Mouse (Mus musculus): ENCODE measurements around the gene Psmg3.
A peak's percentile ranks its signal among the peaks of the same experiment; 100 is the strongest.

Gene Psmg3

DNA sequence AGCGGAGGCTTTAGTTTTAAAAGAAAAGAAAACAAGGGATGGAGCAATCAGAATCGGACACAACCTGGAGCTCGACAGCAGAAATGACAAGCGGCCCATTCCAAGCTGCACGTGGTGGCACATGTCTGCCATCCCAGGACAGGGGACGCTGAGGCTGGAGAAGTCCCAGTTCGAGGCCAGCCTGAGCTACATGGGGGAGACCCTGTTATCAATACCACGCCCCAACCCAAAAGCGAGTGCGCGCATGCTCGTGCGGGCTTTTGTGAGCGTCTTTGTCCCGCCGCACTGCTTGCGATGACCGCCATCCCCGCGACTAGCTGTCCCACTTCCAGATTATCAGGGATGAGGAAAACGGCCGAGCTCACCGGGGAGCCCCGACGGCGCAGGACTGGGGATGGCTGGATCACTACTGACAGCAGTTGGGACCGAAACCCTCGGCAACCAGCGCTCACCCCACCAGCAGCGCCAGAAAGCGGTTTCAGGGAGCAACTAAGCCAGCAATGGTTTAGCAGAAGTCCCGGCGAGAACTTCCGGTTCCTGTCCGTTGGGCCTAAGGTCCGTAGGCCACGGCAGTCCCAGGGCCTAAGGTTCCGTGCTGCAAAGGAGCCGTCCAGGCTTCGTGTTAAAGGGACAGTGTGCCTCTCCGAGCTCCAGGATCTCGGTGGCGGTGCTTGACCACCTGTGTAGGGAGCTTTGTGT lies at the start of gene Psmg3, which contains the start of gene Gm26938:
Gene Psmg3, minus strand, starts transcription at position 529 of the 699 bp plus-strand sequence.
Gene Gm26938, minus strand, starts transcription at position 51 of the 699 bp plus-strand sequence.
- peak; percentile 93 for DNase-seq (ENCODE audit: low read depth, low spot score)

DNA sequence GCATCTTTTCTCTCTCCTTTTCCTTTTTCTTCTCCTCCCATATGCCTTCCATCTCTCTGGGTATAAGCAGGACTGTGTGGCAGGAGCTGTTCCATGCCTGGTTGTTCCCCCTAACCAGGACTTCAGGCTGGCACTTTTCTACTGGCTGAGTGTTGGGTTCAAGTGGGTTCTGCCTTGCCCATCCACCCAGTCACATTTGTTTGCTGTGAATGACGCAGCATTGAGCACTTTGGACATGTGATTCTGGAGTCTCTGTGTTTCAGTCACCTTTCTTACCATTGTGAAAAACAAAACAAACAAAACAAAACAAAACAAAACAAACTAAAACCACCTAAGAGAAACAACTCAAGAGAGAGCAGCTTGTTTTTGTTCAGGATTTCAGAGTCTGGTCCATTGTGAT lies 44.8 kb upstream of the Psmg3 start:
- no peak for DNase-seq (ENCODE audit: low read depth, low spot score)

DNA sequence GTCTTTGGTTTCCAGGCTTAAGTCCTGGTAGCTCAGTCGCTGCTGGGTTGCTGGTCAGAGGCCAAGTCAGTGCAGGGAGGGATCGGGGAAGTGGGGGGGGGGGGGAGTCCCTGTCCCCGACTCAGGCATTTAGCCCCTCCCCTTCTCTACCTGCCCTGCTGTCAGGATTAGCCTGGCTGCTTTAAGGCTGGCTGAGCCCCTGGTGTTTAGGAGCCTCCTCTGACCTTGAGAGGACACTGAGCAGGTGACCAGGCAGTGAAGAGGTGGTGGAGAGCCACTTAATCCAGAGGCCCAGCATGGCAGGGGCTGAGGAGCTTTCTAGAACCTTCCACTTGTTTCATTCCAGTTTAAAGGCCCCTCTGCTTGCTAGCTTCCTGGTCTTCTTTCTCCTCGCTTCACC lies 44.2 kb upstream of the Psmg3 start:
- no peak for DNase-seq (ENCODE audit: low read depth, low spot score)

DNA sequence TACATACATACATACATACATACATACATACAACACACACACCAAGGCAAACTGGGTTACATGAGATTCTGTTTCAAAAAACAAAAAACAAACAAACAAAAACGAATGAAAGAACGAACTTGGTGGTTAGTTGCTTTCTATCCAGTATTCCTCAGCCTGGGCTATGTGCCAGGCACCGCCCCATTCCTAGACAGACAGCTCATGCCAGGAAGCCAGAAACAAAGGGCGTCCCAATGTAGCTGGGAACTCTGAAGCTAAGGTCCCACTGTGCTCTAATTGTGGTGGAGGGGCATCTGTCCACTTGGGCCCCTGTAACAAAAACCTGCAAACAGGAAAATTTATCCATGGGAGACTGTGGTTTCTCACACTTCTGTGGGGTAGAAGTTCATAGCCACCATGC lies 36.1 kb upstream of the Psmg3 start:
- DNase-seq (ENCODE audit: low read depth, low spot score), result no peak

DNA sequence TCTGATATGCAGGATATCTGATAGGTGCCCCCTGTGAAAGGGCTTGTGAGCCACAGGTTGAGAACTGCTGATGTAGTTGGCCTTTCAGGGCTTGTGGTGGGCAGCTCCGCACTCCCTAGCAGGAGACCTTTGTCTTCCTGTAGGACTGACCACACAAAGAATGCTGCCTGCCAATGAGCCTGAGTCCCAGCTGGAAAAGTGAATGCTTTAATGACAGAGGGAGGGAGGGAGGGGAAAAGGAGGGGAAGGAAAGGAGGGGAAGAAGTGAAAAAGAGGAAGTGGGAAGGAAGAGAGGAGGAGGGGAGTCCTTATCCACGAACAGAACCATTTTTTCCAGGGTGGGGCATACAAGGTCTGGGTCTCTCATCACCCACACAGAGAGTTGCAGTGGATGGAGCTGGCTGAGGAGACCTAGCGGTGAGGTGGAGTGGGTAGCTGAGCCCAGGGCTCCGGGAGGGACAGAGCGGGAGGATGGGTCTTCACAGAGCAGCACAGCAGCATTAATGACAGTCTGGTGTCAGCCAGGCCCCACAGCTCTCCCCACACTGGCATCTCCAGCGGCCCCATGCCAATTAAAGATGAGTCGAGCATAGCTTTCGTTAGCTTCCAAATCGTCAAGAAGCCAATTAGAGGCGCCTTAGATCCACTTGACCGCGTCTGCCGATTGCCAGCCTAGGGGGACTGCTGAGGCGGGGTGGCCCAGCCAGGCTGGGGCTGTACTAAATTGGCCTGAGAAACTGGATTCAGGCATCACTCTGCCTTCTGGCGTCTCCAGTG lies 33.8 kb upstream of the Psmg3 start:
- no peak for DNase-seq (ENCODE audit: low read depth, low spot score)

DNA sequence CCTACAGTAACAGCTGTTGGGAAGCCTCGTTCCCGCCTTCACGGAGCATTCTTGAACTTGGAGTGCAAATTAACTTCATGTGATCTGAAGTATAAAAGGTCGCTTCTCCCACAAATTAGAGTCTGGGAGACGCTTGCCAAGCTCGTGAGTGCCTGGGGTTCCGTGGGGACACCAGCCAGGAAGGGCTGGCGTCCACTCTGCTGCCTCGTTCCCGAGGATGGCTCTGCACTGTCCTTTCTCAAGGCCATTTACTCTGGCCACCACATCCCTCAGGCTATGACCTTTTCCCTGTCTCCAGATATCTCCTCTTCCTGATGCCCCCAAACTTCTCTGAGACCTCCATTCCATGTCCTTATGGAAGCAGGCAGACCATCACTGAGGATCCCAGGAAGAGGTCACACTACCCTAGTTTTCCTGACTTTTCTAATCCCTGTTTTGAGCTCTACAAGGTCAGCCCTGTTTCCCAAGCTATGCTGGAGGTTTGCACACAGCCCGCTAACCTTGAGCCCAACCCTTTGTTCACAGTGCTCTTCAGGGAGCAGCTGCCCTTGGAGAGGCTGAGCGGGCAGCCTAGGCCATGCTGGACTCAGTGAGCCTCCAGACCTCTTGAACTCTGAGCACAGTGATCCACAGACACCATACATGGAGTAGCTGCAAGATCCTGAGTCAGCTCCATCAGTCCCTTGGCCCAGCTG lies 23.1 kb upstream of the Psmg3 start:
- DNase-seq (ENCODE audit: low read depth, low spot score), result no peak

DNA sequence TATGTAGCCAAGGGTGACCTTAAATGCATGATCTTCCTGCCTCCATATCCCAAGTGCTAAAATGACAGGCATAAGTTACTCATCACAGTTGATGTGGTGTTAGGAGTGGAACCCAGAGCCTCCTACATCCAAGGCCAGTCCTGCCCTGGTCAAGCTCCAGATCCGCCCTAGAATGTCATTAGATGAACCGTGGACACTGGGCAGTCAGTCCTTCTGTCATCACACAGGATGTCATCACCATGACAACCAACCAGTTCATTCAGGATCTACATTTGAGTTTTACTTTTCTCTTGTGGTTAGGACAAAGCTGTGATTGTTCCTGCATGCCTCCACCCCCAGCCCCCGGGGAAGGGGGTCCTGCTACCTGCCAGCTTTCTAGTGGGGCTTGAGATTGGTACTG lies 12.5 kb upstream of the Psmg3 start:
- no peak for DNase-seq (ENCODE audit: low read depth, low spot score)

DNA sequence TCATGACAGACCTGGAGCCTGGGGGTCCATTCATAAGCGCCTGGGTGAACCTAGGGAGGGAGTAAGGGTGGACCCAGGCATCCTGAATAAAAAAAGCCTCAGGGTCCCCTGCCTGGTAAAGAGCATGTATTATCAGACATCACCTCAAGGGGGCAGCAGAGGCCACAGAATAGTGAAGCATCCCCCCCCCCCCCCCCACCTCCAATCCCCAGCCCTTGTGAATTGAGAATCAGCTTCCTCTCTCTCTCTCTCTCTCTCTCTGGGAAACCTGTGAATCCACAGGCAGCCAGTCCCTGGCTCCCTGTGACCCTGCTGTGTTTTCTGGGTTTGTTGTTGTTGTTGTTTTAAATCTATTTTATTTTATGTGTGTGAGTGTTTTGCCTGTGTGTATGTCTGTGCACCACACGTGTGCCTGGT lies 11.8 kb upstream of the Psmg3 start:
- peak; percentile 54 for DNase-seq (ENCODE audit: low read depth, low spot score)

DNA sequence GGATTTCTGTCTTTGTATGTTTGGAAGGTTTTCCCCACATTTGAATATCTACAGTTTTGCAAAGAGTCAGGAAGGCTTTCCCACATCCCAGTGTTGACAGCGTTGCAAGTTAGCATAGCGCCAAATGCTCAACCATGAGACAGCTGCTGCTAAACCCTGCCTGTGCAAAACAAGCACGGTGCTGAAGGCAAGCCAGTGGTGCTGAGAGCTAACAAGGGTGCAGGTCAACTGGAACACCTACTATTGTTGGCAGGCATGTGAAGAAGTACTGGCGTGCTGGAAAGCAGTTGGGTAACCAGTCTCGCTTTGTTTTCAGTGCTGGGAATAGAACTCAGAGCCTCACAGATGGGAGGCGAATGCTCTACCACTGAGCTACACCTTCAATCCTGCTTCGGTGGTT lies 9.0 kb upstream of the Psmg3 start:
- DNase-seq (ENCODE audit: low read depth, low spot score), result no peak

DNA sequence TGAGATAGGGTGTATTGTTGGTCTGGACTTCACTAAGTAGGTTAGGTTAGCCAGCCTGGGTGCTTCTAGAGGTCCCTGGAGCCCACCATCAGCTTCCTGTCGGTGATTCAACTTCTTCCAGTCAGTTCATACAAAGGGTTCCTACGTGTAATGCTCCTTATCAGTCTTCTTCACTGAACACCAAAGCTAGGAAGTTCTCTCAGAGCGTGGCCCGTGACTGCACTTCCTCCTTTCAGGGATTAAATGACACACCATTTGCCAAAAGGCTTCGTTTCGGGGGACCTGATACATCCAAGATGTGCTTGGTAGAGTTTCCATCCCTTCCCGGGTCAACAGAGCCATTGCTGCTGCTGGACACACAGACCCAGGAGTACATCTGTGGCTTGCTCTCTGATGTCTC lies 5.4 kb upstream of the Psmg3 start:
- DNase-seq (ENCODE audit: low read depth, low spot score), result peak; percentile 35

DNA sequence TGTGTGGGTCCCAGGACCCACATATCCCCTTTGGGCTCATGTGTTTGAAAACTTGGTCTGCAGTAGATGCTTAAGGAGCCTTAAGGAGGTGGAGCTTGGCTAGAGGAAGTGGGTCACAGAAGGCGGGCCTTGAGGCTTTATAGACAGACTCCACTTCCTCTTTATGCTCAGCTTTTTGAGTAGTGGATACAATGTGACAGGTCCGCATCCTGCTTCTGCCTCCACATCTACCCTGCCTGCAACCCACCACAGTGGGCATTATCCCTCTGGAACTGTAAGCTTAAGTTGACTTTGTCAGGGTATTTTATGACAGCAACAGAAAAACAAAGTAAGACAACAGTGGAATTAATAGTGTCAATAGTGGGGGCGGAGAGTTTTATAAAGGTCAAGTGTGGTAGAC lies 4.0 kb upstream of the Psmg3 start:
- DNase-seq (ENCODE audit: low read depth, low spot score), result peak; percentile 88

DNA sequence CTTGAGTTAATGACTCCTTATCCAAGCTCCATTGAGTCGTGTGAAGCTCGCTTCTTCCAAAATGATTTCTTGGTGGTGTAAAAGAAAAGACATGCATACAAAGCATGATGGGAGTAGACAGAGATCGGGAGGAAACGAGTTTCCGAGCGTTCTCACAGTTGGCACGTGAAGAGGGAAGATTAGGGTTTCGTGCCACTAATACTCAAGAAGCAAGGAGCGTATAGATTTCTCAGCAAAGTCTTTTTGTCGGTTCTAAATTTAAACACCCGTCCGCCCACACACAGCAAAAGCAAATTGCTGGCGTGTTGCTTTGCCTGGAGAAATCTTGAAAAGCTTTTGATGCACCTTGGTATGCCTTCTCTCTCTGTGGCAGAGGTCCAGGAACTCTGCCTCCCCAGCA lies 2.7 kb upstream of the Psmg3 start:
- no peak for DNase-seq (ENCODE audit: low read depth, low spot score)

DNA sequence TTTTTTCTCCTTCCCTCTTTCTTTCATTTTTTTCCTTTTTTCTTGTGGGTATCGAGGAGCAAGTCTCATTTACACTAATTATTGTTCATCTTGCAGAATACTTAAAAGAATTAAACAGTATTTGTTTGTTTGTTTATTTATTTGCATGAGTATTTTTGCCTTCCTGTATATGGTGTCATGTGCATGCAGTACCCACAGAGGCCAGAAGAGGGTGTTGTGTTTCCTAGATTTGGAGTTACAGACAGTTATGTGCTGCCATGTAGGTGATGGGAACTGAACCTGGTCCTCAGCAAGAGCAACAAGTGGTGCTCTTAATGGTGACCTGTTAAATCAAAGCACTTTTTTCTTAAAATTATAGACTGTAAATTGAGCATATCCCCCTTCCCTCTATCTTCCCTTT lies 908 bp upstream of the Psmg3 start:
- peak; percentile 57 for DNase-seq (ENCODE audit: low read depth, low spot score)

DNA sequence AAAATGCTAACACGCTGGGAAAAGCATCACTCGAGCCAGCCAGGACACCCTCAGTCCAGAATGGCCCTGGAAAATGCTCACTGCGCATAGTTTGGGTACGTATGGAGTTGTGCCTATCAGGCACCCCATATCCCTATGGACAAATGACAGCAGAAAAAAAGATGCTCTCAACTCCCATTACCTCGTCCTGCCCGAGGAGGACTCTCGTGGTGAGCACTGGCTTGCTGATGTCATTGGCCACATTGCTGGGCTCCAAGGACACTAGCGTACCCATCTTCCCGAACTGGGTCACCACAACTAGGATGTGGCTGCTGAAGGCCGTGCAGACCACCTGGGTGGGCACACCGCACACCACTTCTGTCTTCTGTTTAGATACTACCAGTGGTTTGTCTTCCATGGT lies 738 bp downstream of the Psmg3 start:
- DNase-seq (ENCODE audit: low read depth, low spot score), result no peak

DNA sequence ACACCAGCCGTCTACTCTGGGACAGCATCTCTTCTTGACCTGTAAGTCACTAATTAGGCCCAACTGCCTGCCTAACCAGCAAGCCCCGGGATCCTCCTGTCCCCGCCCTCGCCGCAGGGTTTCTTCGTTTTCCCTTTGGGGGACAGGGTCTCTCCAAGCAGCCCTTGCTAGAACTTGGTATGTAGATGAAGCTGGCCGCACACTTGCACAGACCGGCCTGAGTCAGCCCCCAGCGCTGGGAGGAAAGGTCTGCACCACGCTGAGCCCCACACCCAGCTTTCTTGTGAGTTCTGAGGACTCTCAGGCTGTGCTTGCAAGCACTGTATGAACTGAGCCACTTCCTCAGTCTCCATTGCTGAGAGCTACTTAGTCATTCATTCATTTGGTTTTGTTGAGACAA lies 2.2 kb downstream of the Psmg3 start:
- no peak for DNase-seq (ENCODE audit: low read depth, low spot score)

DNA sequence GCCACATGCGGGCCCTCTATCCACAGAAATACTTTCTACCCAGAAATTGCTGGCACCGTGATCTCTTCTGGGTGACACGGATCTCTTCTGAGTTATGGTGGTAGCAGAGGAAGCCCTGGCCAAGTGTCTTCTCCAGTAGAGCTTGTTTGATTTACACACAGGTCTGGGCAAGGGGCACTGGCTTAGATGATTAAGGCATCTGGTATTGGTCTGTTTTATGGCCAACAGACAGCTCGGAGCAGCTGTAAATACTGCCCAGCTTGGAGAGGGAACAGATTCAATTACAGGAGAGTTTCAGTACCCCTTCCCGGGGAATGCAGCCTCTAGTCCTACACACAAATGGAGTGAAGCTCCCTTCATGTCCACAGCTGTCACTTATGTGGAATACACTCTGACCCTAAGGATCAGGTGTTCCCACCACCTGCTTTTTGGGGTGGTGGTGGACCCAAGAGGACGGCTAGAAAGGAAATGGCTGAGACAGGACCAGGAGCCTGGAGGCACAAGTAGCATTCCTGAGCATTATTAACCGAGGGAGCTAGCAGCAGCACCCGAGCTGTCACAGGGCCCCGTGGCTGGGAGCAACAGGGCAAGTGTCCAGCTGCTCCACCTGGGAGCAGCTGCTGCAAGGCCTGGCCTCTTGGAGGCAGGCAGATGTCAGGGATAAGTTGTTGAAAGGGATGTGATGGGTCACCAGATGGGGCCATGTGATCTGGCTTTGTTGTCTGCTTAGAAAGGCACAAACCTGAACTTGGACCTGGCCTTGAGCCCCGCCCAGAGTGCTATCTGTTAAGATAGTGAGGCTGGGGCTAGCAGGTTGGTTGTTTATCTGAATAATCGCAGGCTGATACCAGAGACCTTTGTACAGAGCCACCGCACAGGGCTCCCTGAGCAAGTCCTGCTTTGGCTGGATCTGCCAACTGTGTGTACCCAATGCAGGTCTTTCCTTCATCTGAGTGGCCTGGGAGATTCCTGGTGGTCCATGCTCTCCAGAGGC lies 4.9 kb downstream of the Psmg3 start:
- no peak for DNase-seq (ENCODE audit: low read depth, low spot score)

DNA sequence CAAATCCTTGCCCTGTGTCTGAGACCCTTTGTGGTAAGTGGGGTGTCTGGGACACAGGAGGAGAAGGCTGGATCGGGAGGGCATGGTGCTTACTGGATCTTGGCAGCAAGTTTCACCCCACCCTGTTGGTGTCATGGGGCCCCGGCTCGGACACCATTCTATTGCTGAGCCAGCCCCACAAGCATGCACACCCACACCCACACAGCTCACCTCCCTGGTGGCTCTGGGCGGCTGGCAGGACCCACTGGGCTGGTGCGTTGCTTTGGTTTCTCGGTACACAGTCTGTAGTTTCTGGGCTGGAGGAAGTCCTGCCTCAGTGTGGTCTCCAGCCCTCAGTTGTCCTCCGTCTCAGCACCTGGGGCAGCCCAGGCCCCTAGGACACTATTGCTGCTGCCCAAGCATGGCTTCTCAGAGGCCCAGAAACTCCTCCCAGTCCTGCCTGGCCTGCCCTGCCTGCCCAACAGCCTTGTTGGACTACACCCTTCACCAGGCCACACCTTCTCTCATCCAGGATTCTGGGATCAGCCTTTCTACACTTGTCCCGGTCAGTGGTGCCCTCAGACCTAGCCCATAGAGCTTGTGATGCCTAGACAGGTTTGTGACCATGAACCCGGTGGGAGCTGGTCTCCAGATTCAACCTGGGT lies 7.0 kb downstream of the Psmg3 start, which contains the start of gene Tmem184a:
Gene Tmem184a, minus strand, starts transcription at position 380 of the 644 bp plus-strand sequence.
- no peak for DNase-seq (ENCODE audit: low read depth, low spot score)

DNA sequence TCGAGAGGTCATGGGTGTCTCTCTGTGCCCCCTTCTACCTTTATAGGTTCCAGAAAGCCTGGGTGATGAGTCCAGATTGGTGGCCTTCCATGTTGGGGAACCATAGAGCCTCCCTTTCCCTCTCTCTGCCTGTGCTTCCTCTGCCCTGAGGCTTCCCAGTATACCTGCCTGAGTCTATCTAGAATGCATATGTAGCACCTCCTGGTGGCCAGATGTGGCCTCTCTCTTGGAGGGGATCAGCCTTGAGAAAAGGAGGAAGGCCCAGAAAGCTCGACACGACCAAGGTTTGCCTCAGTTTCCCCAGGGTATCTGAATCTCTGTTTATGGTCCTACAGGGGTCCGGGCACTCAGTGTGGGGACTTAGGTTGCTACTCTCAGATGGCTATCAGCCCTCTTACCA lies 7.9 kb downstream of the Psmg3 start:
- DNase-seq (ENCODE audit: low read depth, low spot score), result peak; percentile 46

DNA sequence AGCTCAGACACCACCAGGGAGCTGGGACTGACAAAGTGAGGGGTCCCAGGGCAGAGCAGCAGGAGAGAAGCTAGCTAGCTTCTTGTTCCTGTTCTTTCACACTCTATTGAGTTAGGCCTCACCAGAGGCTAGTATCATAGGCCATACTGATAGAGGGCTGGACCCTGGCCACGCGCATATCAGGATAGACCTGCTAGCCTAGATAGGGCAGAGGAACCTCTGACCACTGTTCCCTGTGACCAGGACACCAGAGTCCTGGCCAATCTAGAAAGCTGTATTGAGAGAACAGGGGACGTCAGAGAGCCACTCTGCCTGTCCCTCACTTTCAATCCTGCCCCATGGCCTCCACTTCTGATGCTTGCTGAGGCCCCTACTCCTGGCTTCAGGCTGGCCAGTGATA lies 8.6 kb downstream of the Psmg3 start:
- no peak for DNase-seq (ENCODE audit: low read depth, low spot score)

DNA sequence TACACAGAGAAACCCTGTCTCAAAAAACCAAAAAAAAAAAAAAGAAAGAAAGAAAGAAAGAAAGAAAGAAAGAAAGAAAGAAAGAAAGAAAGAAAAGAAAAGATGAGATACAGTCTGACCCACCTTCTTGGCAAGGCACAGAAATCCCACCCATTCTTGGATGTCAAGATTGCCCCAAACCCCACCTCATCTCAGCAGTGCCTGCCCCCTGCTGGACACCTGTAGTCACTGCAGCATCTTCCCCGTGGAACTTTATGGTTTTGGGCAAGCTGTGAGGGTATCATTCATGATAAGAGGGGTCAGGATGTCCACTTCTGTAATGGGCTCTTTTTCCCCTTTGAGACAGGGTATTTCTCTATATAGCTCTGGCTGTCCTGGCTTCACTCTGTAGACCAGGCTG lies 9.4 kb downstream of the Psmg3 start:
- peak; percentile 45 for DNase-seq (ENCODE audit: low read depth, low spot score)

DNA sequence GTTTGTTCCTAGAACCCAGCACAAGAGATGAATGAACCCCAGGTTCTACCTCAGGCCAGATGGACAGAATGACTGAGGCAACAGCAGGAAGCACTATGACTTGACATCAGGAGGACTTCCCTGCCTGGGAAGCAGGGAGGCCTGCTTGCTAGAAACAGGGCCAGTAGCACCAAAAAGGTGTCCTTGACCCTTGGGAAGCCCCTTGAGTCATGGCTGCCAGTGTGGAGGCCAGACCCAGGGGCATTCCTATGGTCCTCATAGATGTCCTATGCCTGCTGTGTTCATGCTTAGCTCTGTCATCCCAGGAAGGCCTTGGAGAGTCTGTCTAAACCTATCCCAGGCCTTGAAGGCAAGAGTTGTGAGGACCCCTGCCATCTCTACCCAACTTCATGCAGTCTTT lies 10.2 kb downstream of the Psmg3 start:
- DNase-seq (ENCODE audit: low read depth, low spot score), result no peak

All from A20 (cell line).